Mouse (Mus musculus) neural tube, embryonic 12.5 days (tissue): Measurements from ENCODE around the gene Hoxd11. TPM values are rescaled to one million over a fixed set of nuclear protein-coding genes. Genes with fewer than 3 reads are reported as not detected.

Source experiments
- ATAC-seq: fragments of 200-750 bp; cut with Nextera tagmentation; 2 replicates; pipeline ENCODE4 v1.8.0; 2017; ENCODE audit warnings: low read depth, mild to moderate bottlenecking, moderate TSS enrichment, moderate library complexity; ENCODE audit not compliant: low FRiP score
- H3K27ac ChIP-seq: fragments of 300-500 bp; sonication (generic); 2 replicates; pipeline ENCODE4 v1.5.1; 2016
- H3K27me3 ChIP-seq: fragments of 300-500 bp; sonication (generic); replicated peaks from 2 replicates; pipeline ENCODE4 v1.6.1; 2016; ENCODE audit warnings: mild to moderate bottlenecking
- H3K36me3 ChIP-seq: fragments of 300-500 bp; sonication (generic); 2 replicates; pipeline ENCODE4 v1.6.1; 2016; ENCODE audit warnings: mild to moderate bottlenecking
- H3K4me1 ChIP-seq: fragments of 300-500 bp; sonication (generic); 2 replicates; pipeline ENCODE4 v1.6.1; 2016
- H3K4me2 ChIP-seq: fragments of 300-500 bp; sonication (generic); replicated peaks from 2 replicates; pipeline ENCODE4 v1.6.1; 2016; ENCODE audit warnings: mild to moderate bottlenecking
- H3K4me3 ChIP-seq: fragments of 300-500 bp; sonication (generic); 2 replicates; pipeline ENCODE4 v1.5.1; 2016
- H3K9ac ChIP-seq: fragments of 300-500 bp; sonication (generic); 2 replicates; pipeline ENCODE4 v1.6.1; 2016; ENCODE audit warnings: mild to moderate bottlenecking
- H3K9me3 ChIP-seq: fragments of 300-500 bp; sonication (generic); 2 replicates; pipeline ENCODE4 v1.6.1; 2016; ENCODE audit warnings: mild to moderate bottlenecking
- WGBS: fragments of 180-500 bp; shearing (Covaris S2); methylation state at CpG from one replicate; pipeline ENCODE4 v1.1.7; 2016; 5-methylcytosine and 5-hydroxymethylcytosine counted together
- polyA plus RNA-seq: library from polyadenylated mRNA; unstranded; fragments of >200 nt; fragmentation: Nextera tagmentation; extraction: Ambion mirVana; gene quantifications from 2 replicates; pipeline ENCODE4 v1.2.1, GENCODE M21; 2016

Gene Hoxd11
- polyA plus RNA-seq, 1 experiment from 2014 or later: 19.1 TPM

- Histone ChIP-seq H3K36me3 (no peaks in the 10 kb centered on the region), H3K4me3 (peak overlapping the region; percentile 15; the same call in 1 of the 2 replicates), H3K27me3 (peaks cover 87% of the 10 kb centered on the region), H3K9ac (peak overlapping the region; percentile 35; the same call in 1 of the 2 replicates), H3K4me1 (peaks cover 20% of the 10 kb centered on the region), H3K27ac (no peak overlapping the region), H3K4me2 (peak overlapping the region; percentile 35), H3K9me3 (no peaks in the 10 kb centered on the region)
- ATAC-seq: no peak
- WGBS: 2% methylated on average over 62 of the region's 62 CpGs
These were observed 21.9 kb upstream of the Hoxd11 start for GRCm38 (mm10) chr2:74657251-74658023.

- no peaks in the 10 kb centered on the region for H3K9me3 ChIP-seq
- H3K4me1 ChIP-seq: peaks cover 20% of the 10 kb centered on the region
- no peaks in the 10 kb centered on the region for H3K36me3 ChIP-seq
- WGBS: under 1% methylated on average over 15 of the region's 15 CpGs
- no peak for ATAC-seq
- peaks cover 92% of the 10 kb centered on the region for H3K27me3 ChIP-seq
- no peak overlapping the region for H3K27ac ChIP-seq
- H3K4me3 ChIP-seq: peak overlapping the region; percentile 20
- H3K9ac ChIP-seq: peak overlapping the region; percentile 35
- H3K4me2 ChIP-seq: peak overlapping the region; percentile 35
These were observed 21.2 kb upstream of the Hoxd11 start for GRCm38 (mm10) chr2:74658024-74658666.

- Histone ChIP-seq H3K27ac (no peak overlapping the region), H3K4me1 (peaks cover 20% of the 10 kb centered on the region), H3K36me3 (no peaks in the 10 kb centered on the region), H3K27me3 (peaks cover 96% of the 10 kb centered on the region), H3K9me3 (no peaks in the 10 kb centered on the region), H3K4me2 (peak overlapping the region; percentile 23; the same call in 1 of the 2 replicates), H3K9ac (peak overlapping the region; percentile 29), H3K4me3 (peak overlapping the region; percentile 20; the same call in 1 of the 2 replicates)
- under 1% methylated on average over 47 of the region's 47 CpGs for WGBS
- ATAC-seq: no peak
These were observed 20.5 kb upstream of the Hoxd11 start for GRCm38 (mm10) chr2:74658667-74659371.

DNA sequence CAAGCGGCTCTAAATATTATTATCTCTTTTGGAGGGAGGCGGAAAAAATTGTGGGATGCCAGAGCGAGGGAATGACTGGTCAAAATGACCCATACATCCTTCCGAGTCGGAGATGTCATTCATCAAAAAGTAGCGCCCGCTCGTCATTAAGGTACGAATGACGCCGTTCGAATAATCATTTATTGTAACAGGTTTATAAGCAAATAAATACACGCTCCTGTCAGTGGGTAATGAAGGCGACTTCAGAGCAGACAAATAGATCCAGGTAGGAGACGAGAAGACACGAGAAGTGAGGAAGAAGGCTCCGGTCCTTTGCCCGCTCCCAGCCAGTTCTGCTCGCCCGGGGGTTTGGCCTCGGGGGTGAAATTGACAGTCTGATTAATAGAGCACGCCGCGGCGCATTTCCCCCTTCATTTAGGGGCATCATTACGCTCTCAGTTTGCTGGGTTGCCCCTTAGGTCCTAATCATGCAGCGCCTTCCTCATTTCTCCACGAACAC lies 19.8 kb upstream of the Hoxd11 start, which contains the start of gene Evx2:
TSS of gene Evx2 (minus strand) at position 51 of the 499 bp plus-strand sequence.
- peak within 1 kb of the TSS; percentile 24; the same call in 1 of the 2 replicates for H3K4me2 ChIP-seq
- H3K36me3 ChIP-seq: no peaks in the 10 kb centered on the region
- peak within 1 kb of the TSS; percentile 20; the same call in 1 of the 2 replicates for H3K4me3 ChIP-seq
- no peak for ATAC-seq
- H3K9me3 ChIP-seq: no peaks in the 10 kb centered on the region
- H3K4me1 ChIP-seq: peaks cover 20% of the 10 kb centered on the region
- under 1% methylated on average over 28 of the region's 28 CpGs for WGBS
- H3K27ac ChIP-seq: no peak within 1 kb of the TSS
- H3K27me3 ChIP-seq: peaks cover 96% of the 10 kb centered on the region
- peak within 1 kb of the TSS; percentile 29 for H3K9ac ChIP-seq

GRCm38 (mm10) chr2:74660421-74661375 lies 18.7 kb upstream of the Hoxd11 start:
- peaks cover 95% of the 10 kb centered on the region for H3K27me3 ChIP-seq
- H3K4me1 ChIP-seq: peaks cover 19% of the 10 kb centered on the region
- peak overlapping the region; percentile 16; the same call in 1 of the 2 replicates for H3K4me3 ChIP-seq
- no peak overlapping the region for H3K9ac ChIP-seq
- 2% methylated on average over 30 of the region's 30 CpGs for WGBS
- no peak overlapping the region for H3K27ac ChIP-seq
- no peaks in the 10 kb centered on the region for H3K9me3 ChIP-seq
- H3K36me3 ChIP-seq: no peaks in the 10 kb centered on the region
- no peak for ATAC-seq
- peak overlapping the region; percentile 28 for H3K4me2 ChIP-seq

- Histone ChIP-seq H3K36me3 (no peaks in the 10 kb centered on the region), H3K27me3 (peaks cover 95% of the 10 kb centered on the region), H3K27ac (no peak overlapping the region), H3K4me2 (peak overlapping the region; percentile 38), H3K4me3 (no peak overlapping the region), H3K9me3 (no peaks in the 10 kb centered on the region), H3K9ac (no peak overlapping the region), H3K4me1 (peaks cover 13% of the 10 kb centered on the region)
- WGBS: under 1% methylated on average over 14 of the region's 14 CpGs
- ATAC-seq: no peak
These were observed 17.7 kb upstream of the Hoxd11 start for GRCm38 (mm10) chr2:74661685-74662084.

- Histone ChIP-seq H3K4me2 (no peak overlapping the region), H3K27me3 (peaks cover 96% of the 10 kb centered on the region), H3K27ac (no peak overlapping the region), H3K4me3 (no peak overlapping the region), H3K9ac (no peak overlapping the region), H3K36me3 (no peaks in the 10 kb centered on the region), H3K4me1 (peaks cover 19% of the 10 kb centered on the region), H3K9me3 (no peaks in the 10 kb centered on the region)
- 5% methylated on average over 18 of the region's 18 CpGs for WGBS
- ATAC-seq: no peak
These were observed 15.9 kb upstream of the Hoxd11 start for GRCm38 (mm10) chr2:74663291-74663925.

- H3K27me3 ChIP-seq: peaks cover 95% of the 10 kb centered on the region
- no peak overlapping the region for H3K9ac ChIP-seq
- H3K9me3 ChIP-seq: no peaks in the 10 kb centered on the region
- H3K36me3 ChIP-seq: no peaks in the 10 kb centered on the region
- H3K4me2 ChIP-seq: no peak overlapping the region
- H3K4me1 ChIP-seq: peaks cover 16% of the 10 kb centered on the region
- H3K4me3 ChIP-seq: no peak overlapping the region
- 2% methylated on average over 7 of the region's 7 CpGs for WGBS
- ATAC-seq: no peak
- H3K27ac ChIP-seq: no peak overlapping the region
These were observed 12.9 kb upstream of the Hoxd11 start for GRCm38 (mm10) chr2:74666411-74666810.

GRCm38 (mm10) chr2:74667191-74667841 lies 12.0 kb upstream of the Hoxd11 start:
- H3K4me3 ChIP-seq: peak overlapping the region; percentile 43; the same call in 1 of the 2 replicates
- under 1% methylated on average over 36 of the region's 36 CpGs for WGBS
- ATAC-seq: 0 out of 2 replicates have a peak, but pooled peaks have one; percentile 37

DNA sequence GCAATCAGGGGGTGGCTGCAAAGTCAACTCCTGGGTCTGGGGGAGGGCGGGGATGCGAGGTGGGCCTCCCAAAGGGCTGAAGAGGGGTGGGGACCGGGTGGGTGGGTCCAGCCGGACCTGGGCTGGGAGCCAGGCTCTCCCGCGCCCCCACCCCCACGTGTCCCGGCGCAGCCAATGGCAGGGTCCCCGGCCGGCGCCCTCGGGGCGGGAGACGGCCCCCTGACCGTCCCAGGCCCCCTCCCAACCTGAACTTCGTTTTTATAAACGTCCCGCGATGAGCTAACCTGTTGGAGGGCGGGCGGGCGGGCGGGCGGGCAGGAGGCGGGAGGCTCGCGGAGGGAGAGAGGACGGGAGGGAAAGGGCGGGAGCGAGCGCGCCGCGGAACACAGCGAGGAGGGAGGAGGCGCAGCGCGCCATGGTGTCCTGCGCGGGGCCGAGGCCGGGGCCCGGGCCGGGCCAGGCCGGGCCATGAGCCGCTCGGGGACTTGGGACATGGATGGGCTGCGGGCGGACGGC lies 11.5 kb upstream of the Hoxd11 start, which contains the start of gene Hoxd13:
TSS of gene Hoxd13 (plus strand) at position 469 of the 516 bp plus-strand sequence.
- H3K9me3 ChIP-seq: no peaks in the 10 kb centered on the region
- H3K9ac ChIP-seq: peak within 1 kb of the TSS; percentile 47
- ATAC-seq: peak; percentile 61; the same call in 1 of the 2 replicates
- H3K27me3 ChIP-seq: peaks cover 95% of the 10 kb centered on the region
- peak within 1 kb of the TSS; percentile 43 for H3K4me3 ChIP-seq
- no peaks in the 10 kb centered on the region for H3K36me3 ChIP-seq
- peak within 1 kb of the TSS; percentile 72 for H3K4me2 ChIP-seq
- WGBS: under 1% methylated on average over 34 of the region's 51 CpGs
- peaks cover 19% of the 10 kb centered on the region for H3K4me1 ChIP-seq
- no peak within 1 kb of the TSS for H3K27ac ChIP-seq

More at GRCm38 (mm10) chr2:74667191-74667841, 12.0 kb upstream of the Hoxd11 start:
- Histone ChIP-seq H3K9me3 (no peaks in the 10 kb centered on the region), H3K4me1 (peaks cover 13% of the 10 kb centered on the region), H3K9ac (no peak overlapping the region), H3K36me3 (no peaks in the 10 kb centered on the region), H3K27ac (no peak overlapping the region), H3K27me3 (peaks cover 95% of the 10 kb centered on the region), H3K4me2 (peak overlapping the region; percentile 72)
